Mouse (Mus musculus) fibroblast of lung, adult 2 months (primary cell): ENCODE measurements around the gene Grid2.

ENCODE experiments used
- DNase-seq: peaks from one replicate; pipeline ENCODE4 v3.0.0-alpha.2; 2011; ENCODE audit warnings: low read depth

Gene Grid2

DNA sequence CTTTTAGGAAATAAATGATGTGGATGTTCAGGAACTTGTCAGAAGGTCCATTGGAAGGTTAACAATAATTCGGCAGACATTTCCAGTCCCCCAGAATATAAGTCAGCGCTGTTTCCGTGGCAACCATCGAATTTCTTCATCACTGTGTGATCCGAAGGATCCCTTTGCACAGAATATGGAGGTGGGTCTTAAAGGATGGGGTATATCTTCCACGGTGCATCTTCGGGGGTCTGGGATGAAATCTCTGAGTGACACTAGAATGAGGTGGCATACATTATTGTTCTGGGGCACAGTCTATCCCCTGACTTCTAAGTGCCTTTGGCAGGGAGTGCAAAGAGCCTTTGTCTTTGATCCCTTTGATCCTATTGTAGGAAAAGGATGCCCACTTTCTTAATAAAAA lies 808.2 kb downstream of the Grid2 start:
- DNase-seq, result no peak

DNA sequence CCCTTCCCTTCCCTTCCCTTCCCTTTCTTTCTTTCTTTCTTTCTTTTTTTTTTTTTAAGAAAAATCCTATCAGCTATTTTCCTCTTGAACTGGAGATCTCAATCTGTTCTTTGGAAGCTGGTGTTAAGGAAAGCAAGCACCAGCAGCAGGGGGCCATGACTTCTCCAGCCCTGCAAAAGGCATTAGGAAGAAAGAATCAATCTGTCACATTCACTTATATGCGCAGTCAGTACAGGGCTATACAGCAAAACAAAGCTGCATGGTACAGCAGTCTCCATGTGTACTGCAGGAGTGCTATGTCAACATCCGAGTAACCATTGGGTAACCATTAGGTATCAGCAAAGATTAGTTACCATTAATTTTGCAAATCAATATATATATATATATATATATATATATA lies 809.0 kb downstream of the Grid2 start:
- DNase-seq, result no peak

DNA sequence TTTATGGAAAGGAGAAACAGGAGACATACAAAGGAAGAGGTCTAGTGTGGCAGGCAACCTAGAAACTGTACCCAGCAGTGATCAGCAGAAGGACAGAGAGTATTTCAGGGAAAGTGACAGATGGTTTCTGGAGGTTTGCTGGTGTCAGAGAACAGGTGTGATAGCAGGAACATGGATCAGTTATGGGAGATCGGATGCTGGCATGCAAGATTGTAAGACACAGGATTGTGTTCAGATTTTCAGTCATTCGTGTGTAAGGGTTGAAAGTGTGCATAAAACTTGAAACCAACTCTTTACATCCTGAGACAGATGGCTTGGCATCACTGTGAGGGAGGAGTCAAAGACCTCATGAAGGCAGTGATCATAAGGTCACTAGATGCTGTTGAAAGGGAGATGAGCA lies 817.7 kb downstream of the Grid2 start:
- no peak for DNase-seq

DNA sequence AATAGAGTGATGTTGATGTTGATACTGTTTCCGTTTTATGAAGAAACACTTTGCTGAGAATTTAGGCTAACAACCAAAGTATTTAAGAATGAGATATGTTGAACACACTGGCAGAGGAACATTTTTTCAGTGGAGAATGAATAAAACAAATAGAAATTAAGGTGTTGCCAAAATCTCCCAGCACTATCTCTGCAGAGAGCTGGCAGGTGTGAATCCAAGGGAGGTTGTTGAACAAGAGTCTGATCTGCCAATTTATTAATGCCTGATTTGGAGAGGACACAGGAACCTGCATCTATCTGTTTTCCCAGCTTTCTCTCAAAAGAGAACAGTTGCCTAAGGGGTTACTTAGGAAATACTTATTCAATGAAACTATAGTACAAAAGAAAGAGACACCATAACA lies 822.2 kb downstream of the Grid2 start:
- no peak for DNase-seq

DNA sequence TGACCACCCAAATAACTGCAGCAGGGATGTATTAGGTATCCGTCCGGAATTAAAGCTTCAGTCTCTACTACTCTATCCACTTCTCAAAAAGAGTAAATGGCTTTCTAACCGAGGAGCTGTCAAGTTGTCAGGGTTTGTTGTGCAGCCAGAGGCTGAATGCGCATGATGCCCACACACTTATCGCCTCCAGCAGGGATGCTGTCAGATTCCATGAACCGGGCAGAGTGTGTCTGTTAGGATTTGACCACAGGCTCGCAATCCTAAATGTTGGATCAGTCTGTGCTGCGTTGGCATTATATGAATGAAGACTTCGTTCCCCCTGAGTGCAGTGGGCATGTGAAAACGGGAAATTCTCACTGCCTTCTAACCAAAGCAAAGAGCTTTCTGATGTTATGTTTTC lies 843.0 kb downstream of the Grid2 start:
- no peak for DNase-seq

DNA sequence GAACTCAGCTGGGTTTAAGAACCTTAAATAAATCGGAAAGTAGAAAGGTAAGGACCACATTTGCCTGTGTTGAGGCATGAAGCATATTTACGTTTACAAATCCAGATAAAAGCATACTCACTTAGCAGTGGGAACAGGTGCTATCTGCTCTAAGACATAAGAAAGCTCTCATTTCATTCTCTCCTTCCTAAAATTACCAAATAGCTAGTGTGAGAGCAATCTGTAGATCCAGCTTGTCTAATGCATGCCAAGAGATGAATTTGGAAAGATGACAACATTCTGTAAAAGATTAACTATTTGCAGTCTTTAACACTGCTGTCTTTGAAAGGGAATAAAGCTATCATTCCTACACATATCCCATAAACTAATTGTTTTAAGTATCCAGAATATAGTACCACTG lies 858.9 kb downstream of the Grid2 start:
- DNase-seq, result no peak

DNA sequence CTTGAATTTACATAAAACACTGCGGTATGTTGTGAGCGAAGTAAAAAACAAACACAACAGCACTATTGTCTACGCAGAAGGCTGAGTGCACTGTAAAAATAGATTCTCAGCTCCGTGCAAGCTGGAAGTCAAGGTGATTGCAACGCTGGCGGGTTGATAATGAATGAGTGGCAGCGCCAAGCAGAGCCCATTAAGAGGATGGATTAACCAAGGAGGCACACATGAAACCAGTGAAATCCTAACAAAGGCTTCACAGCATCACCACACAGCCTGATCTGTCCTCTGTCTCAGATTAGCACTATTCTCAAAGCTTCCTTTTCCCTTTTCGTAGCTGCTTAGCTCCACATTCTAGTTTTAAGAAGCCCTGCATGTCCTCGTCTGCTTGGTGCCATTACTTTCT lies 880.6 kb downstream of the Grid2 start:
- no peak for DNase-seq

DNA sequence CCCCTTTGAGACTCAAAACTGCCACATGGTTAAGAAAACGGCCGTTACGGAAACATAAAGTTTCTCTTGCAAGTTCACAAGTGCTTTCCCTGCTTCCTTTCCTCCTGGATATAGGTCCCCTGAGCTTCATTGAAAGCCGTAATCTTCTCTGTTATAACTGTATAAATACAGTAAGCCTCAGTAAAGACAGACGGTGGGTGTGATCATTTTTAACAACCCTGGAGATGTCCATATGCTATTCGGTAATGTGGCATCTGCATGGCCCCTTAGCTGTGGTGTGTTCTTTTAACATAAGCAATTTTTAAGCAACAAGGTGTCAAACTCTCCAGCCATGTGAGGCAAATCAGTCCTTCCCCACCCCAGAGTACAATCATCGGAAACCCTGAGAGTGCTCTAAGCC lies 892.9 kb downstream of the Grid2 start:
- no peak for DNase-seq

DNA sequence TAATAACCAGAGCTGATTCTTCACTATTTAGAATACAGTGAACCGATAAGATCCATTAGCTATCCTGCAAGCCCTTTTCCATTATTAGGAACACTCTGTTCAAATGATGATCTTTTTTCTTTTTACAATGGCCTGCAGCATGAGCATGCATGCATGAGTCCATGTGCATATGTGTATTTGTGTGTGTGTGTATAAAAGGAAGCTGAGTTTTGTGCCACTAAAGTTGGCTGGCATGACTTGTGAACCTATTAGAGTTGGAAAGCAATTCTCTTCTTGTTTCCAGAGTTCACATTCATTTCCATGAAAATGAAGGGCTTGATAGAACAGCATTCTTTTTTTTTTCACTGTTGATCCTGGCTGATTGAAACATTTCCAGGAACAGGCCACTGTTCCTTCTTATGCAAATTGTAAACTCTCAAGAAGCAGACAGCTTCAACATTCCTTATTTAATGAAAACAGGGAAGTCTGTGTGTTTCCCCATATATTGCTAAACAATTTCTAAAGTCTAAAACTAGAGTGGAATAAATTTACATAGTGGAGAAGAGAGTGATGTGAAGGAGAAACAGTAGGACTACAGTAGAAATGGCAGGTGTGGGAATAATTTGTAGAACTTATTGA lies 919.4 kb downstream of the Grid2 start:
- DNase-seq, result no peak

DNA sequence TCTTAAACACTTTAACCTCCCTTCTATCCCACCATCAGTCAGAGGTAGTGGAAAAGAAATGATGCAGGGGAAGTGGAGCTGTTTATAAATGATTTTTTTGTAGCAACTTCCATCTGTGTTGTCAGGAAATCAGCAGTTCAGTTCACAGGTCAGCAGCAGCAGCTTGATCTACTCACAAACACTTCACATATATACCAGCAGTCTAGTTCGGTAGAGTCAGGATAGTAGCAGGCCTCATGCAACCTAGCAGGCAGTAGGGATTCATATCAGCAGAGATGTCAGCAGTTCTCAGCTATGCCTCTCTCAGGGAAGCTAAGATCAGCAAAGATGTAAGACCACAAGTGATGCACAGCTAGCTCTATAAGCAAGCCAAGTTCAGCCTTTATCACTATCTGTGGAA lies 938.0 kb downstream of the Grid2 start:
- DNase-seq, result no peak

DNA sequence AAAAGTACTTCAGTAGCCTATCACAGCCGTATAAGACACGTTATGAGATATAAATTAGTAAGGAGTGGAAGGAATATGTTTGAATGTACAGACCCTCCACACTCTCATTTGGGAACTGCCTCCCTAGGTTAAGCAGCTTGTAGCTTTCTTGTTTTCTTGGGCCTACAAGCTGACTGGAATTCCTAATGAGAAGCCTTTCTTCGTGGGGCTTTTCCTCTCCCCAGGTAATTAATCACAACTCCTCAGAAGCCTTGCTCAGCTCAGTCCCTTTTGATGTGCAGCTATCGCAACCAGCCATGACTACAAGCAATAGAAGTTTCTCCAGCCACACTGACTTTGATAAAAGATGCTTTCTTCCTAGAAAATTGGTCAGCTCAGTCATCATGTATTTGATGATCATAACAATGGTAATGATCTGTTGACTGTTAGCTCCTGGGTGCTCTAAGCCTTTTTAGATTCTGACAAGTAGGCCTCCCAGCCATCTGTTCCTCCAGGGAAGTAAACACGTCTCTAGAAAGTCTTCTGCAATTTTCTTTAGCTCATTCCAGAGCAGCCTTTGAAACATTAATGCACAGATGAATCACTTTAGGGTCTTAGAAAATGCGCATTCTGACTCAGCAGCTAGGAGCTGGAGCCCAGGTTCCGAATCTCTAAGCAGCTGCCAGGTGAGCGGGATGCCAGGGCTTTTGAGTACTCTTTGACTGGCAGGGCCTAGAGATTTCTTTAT lies 946.9 kb downstream of the Grid2 start:
- DNase-seq, result no peak

DNA sequence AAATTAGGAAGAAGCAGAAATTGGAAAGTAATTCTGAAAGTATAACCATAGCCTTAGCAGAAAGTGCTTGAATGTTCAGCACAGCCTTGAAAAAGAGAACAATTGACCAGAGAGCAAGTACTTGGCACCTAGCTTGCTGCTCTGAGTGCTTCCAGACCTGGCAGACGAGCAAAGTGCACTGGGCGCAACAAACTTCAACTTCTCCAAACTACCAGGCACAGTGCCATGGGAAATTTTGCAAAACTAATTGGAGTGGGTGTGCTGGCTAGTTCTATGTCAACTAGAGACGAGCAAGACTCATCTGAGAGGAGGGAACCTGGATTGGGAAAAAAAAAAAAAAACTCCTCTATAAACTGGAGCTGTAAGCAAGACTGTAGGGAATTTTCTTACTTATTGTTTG lies 980.7 kb downstream of the Grid2 start:
- no peak for DNase-seq

DNA sequence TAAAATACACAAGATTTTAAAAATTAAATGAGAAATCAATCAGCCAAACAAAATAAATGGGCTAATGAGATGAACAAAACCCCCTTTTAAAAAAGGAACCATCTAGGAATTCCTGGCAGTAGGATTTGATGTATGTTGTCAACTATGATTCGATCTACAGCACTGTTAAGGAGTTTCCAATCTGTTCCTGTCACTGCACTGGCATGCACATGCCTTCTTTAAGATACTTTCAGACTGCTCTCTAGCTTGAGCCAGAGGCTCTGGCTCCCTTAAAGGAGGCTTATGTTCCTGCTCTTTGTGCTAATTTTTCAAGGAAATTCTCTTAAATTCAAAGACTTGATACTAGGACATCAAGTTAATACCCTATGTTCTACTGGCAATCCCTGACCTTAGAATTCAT lies 984.9 kb downstream of the Grid2 start:
- no peak for DNase-seq

DNA sequence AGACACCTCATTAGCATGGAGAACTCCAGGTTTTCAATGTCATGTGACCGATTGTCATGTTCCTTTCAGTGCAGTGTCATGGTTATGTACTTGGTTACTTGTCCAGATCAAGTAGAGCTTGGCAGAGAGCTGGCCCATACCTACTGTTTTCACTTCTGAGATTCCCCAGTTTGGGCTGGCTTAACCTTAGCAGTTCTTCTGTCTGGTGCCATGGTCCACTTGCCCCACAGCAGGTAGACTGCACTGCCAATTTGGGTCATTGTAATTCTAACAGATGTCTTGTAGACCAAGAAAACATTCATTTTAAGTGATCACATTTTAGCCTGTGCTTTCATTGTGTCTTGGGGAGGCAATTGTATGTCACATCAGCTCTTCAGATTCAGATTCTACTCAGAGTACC lies 990.3 kb downstream of the Grid2 start:
- DNase-seq, result no peak

DNA sequence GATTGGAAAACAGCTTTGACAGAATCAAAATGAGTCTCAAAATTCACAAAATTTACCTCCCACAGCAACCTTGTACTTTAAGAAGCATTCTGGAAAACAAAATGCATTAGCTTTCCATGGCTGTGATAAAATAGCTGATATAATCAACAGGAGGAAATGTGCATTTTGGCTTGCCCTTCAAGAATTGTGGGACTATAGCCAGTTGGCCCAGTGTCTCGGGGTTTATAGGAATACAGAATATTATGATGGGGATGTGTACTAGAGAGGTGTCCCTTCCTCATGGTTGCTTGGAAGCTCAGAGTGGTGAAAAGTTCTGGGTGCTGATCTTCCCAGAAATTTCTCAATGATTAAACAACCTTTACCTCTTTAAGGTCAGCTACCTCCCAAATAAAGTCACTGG lies 995.4 kb downstream of the Grid2 start:
- DNase-seq, result no peak

DNA sequence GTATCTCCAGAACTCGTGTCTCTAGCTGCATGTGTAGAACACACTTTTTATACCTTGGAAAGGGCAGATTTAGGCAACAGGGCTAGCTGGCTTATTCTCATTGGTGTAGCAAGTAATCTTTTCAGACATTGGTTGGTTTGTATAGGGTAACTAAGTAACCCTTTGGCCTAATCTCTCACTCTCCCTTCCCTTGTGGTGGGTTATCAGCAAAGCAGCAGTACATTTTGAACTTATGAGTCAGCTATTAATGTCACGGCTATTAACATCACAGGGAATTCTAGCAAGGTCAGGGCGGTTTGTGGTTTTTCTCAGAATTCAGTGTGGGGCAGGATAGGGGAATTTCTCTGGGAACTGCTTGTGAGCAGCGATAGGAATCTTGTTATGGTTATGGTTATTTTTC lies 1007.8 kb downstream of the Grid2 start:
- no peak for DNase-seq

DNA sequence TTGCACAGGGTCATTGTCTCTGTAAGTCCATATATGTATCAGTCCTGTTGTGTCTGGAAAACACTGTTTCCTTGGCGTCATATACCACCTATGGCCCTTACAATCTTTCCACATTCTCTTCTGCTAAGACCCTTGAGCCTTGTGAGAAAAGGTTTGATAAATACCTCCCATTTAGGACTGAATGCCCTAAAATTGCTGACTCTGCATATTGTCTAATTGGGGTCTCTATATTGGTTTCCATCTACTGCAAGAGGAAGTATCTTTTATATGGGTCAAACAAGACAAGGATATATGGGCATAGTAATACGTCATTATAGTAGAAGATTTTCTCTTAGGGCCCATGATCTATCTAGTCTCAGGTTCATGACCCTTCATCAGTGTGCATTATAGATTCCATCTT lies 1008.5 kb downstream of the Grid2 start:
- DNase-seq, result no peak

DNA sequence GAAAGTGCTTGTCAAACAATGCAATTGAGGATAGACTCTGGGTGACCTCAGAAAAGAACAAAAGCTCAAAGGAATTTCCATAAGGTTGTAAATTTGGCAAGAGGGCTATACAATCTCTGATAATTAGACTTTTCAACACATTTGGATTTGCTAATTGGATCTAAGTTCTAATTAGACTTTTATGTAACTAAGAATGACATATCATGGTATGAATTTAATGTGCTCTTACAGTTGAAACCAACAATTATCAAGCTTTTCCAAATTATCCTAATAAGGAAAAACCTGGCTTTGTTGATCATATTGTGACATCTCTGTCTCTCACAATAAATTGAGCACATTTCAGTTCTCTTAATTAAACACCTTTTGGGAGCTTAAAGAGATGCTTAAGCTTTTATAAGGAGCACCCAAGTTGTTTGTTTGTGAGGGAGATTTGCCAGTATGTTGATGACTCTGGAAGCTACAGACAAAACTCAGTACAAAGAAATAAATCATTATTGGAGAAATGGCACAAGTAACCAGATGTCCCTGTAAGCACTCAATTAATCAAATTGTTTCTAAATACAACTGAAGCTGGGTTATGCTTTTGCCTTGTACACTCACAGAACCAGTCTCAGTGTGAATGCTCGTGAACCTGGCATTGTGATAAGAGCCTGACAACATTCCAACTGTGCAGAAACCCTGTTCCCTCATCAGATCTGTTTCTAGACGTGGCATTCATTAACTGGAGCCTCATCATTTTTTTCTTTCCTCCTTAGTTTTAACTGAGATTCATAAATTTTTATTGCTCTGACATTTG lies 1018.8 kb downstream of the Grid2 start:
- DNase-seq, result no peak

DNA sequence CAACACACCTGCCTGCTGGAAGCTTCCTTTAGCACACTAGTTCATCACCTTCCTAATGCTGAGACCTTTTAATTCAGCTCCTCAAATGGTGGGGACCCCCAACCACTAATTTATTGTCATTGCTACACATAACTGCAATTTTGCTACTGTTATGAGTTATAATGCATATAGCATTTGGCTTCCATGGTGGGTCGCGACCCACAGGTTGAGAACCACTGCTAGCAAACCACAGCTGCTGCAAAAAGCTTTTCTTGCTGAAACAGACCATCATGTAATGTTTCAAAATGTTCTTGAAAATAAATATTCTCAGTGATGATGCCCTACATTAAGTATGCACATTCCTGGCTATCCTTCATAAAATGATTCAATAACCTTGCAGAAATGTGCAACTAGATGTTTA lies 1024.3 kb downstream of the Grid2 start:
- DNase-seq, result no peak

DNA sequence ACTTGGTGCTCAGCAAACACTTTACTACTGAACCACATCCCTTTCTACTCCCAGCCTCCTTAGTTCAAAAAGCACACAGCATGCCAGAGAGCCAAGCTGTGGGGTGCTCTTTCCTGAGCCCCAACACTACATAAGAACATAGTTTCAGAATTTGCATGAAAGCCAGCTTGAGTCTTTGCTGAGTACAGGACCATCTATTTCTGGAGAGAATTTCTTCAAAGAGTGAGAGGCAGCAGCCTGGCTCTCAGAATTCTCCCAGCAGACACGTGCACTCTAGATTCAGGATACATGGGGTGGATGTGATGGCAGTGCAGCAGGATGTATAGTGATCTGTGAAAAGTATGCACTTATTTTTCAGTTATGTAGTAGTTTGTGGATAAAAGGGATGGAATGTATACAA lies 1038.1 kb downstream of the Grid2 start:
- DNase-seq, result no peak

DNA sequence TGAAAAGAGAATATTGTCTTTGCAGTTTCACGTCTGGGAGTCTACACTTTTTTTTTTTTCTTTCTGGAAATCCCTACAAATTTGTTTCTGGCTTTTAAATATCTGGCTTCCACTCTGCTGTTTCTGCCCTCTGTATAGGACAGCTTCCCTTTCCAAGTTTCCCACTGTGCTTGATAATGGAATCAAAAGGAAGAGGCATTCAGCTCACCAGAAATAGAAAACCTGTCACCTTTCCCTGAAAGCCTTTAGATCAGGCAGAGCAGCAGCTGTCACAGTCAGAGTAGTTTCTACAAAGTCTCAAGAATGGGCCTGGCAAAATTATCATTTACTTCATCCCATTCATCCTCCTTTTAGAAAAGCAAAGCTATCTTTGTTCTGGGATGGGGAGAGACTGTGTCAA lies 1042.0 kb downstream of the Grid2 start:
- DNase-seq, result no peak

DNA sequence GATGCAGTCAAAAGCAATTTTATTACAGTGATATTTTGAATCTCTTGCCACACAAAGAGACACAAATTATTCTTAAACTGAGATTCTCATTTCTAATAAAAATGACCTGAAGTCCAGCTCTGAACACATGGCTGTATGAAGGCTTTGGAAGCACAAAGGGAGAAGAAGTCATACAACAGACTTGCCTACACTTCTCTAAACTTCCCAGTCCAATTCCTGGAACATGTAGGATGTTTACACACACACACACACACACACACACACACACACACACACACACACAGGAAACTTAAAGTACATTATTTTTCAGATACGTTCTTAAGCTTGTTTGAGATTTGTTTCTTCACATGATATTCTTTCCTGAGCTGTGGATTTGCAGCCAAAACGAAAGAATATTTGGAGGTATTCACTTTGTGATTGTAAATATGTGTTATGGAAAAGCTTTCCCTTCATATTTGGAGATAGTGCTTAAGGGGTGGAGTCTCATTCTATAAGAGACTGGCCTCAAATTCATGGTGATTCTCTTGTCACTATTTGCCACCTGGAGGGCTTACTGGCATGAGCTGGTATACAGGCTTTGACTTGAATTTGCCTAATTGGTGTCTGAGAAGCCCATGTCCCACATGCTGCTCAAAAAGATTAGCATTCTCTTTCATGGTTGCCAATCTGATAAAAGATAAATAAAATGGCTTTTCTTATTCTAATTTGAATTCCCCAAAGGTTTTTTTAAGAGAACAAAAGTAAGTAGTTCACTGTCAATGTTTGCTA lies 1049.2 kb downstream of the Grid2 start:
- DNase-seq, result no peak

DNA sequence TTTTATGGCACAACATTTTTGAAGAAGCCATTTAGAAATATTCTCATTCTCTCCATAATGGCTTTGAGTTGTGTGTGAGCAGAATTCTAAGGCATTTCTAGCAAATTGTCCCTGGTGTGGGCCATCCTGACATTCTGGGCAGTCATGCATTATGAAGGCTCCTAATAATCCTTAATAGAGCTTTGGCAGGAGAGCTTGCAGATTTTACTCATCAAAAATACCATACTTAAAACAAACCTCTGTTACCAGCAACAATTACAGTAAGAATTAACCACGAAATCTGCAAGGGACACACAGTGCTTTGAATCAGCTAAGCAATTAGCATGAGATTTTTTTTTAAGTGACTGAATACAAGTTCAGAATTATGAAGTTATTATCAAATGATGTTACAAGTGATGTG lies 1053.0 kb downstream of the Grid2 start:
- DNase-seq, result no peak
